In the genomic region with DNA sequence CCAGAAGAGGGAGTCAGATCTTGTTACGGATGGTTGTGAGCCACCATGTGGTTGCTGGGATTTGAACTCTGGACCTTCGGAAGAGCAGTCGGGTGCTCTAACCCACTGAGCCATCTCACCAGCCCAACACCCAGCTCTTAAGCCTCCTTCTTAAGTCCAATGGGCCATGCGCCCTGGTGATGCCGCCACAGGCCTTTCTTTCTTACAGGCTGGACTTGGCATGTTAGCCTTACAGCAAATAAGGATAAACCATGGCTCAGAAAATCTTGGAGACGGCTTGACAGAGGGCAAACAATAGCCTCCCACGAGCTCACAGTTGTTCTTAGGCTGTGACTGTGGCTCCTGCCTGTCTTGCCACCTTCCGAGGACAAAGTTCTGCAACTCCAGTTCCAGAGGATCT, we compare ENCODE assay signal across 10 mouse cellular contexts. TPM values are rescaled to one million over a fixed set of nuclear protein-coding genes. Genes with fewer than 3 reads are reported as not detected.
A peak's percentile ranks its signal among the peaks of the same experiment; 100 is the strongest.
DNase-seq lines count a peak whose midpoint lies in the region; ATAC-seq and TF ChIP-seq lines count a peak whose summit lies in the region.
"Not testable (repeated sequence)": the region's sequence is repeated elsewhere in the genome, so short reads cannot be mapped to it uniquely, and the experiment has no call there.
"Had no signal": no experiment of that assay in that cellular context is flagged by ENCODE, and none has a peak within 500 bp of the region (broad histone marks: within the 10 kb centered on the region; RNA-seq: fewer than 3 reads in every experiment).

No protein-coding gene starts in this region.

- H3K9ac ChIP-seq in ES-E14 (ENCODE audit: insufficient read depth, low read depth, low read length, poor library complexity, severe bottlenecking); embryonic facial prominence, embryonic 15.5 days; kidney, embryonic 15.5 days; liver, embryonic 13.5 days; lung, postnatal 0 days (replicated peaks; ENCODE audit: low read depth): not testable (repeated sequence)
- peak overlapping the region; percentile 23; the same call in 1 of the 2 replicates for H3K9ac ChIP-seq in stomach, embryonic 16.5 days (ENCODE audit: low read length)

- not testable (repeated sequence) for H3K9me3 ChIP-seq in ES-E14 (ENCODE audit: control insufficient read depth, insufficient read depth, low read depth, low read length); embryonic facial prominence, embryonic 15.5 days (replicated peaks); heart, embryonic 10.5 days; kidney, embryonic 15.5 days (replicated peaks); liver, embryonic 13.5 days (replicated peaks); lung, postnatal 0 days (ENCODE audit: low read length); stomach, embryonic 16.5 days (replicated peaks; ENCODE audit: control insufficient read depth, low read length)

- 80% methylated on average over 7 of the region's 8 CpGs for WGBS in embryonic facial prominence, embryonic 15.5 days
- whole genome bisulfite sequencing in heart, embryonic 10.5 days, result 86% methylated on average over 7 of the region's 8 CpGs
- WGBS in kidney, embryonic 15.5 days, result 79% methylated on average over 7 of the region's 8 CpGs
- WGBS in liver, embryonic 13.5 days (ENCODE audit: insufficient replicate concordance), result 77% methylated on average over 7 of the region's 8 CpGs
- 64% methylated on average over 7 of the region's 8 CpGs for WGBS in lung, postnatal 0 days
- 56% methylated on average over 7 of the region's 8 CpGs for WGBS in stomach, embryonic 16.5 days

- H3K36me3 ChIP-seq in ES-E14 (ENCODE audit: control insufficient read depth, insufficient read depth, low read length, poor library complexity, severe bottlenecking); embryonic facial prominence, embryonic 15.5 days; heart, embryonic 10.5 days; kidney, embryonic 15.5 days; liver, embryonic 13.5 days; lung, postnatal 0 days (ENCODE audit: insufficient read depth, low read length); stomach, embryonic 16.5 days (ENCODE audit: control insufficient read depth, insufficient read depth, low read length): not testable (repeated sequence)

- H3K4me3 ChIP-seq in ES-E14 (ENCODE audit: insufficient read depth in 1 of 2, low read depth in 1 of 2, low read length in 2 of 2, poor library complexity in 1 of 2, severe bottlenecking in 1 of 2); embryonic facial prominence, embryonic 15.5 days (replicated peaks); heart, embryonic 10.5 days; kidney, embryonic 15.5 days (replicated peaks); liver, embryonic 13.5 days (replicated peaks); lung, postnatal 0 days (ENCODE audit: low read depth, low read length); stomach, embryonic 16.5 days (replicated peaks; ENCODE audit: low read length): not testable (repeated sequence)

- TF ChIP-seq CTCF in lung, postnatal 0 days (IDR thresholded peaks at IDR 0.05), result not testable (repeated sequence)

- not testable (repeated sequence) for TF ChIP-seq EP300 in lung, postnatal 0 days (IDR thresholded peaks at IDR 0.05)

- not testable (repeated sequence) for ATAC-seq in embryonic facial prominence, embryonic 15.5 days (ENCODE audit: insufficient number of reproducible peaks, low FRiP score, low TSS enrichment, low read depth); kidney, embryonic 15.5 days (replicated peaks; ENCODE audit: low FRiP score); liver, embryonic 13.5 days (ENCODE audit: low read depth); lung, postnatal 0 days; stomach, embryonic 16.5 days (ENCODE audit: insufficient read depth, low FRiP score)

- in situ Hi-C loops in ES-E14 (cut with MboI; ENCODE audit: low sequenced_read_pairs in 2 of 2, unreplicated experiment in 2 of 2), result not testable (repeated sequence)

- peak overlapping the region; percentile 71 for H3K27ac ChIP-seq in ES-E14 (ENCODE audit: insufficient read depth, low read depth, low read length, poor library complexity, severe bottlenecking)
- H3K27ac ChIP-seq in embryonic facial prominence, embryonic 15.5 days (replicated peaks), result peak overlapping the region; percentile 65; the same call in 1 of the 2 replicates
- H3K27ac ChIP-seq in heart, embryonic 10.5 days, result peak overlapping the region; percentile 42; the same call in 1 of the 2 replicates
- H3K27ac ChIP-seq in kidney, embryonic 15.5 days, result peak overlapping the region; percentile 48; the same call in 1 of the 2 replicates
- H3K27ac ChIP-seq in liver, embryonic 13.5 days, result peak overlapping the region; percentile 53
- H3K27ac ChIP-seq in lung, postnatal 0 days (ENCODE audit: low read length), result peak overlapping the region; percentile 84
- H3K27ac ChIP-seq in stomach, embryonic 16.5 days (ENCODE audit: low read length), result peak overlapping the region; percentile 92

- DNase-seq in ES-E14 (ENCODE audit: low read depth, low spot score); heart, embryonic 10.5 days (ENCODE audit: low spot score); liver, embryonic 13.5 days; lung, postnatal 0 days (ENCODE audit: low spot score): not testable (repeated sequence)

- not testable (repeated sequence) for H3K27me3 ChIP-seq in embryonic facial prominence, embryonic 15.5 days; heart, embryonic 10.5 days (ENCODE audit: insufficient read depth, poor library complexity, severe bottlenecking); kidney, embryonic 15.5 days; liver, embryonic 13.5 days; lung, postnatal 0 days (replicated peaks; ENCODE audit: insufficient read depth, low read length); stomach, embryonic 16.5 days (ENCODE audit: control insufficient read depth, insufficient read depth, low read length)

- not testable (repeated sequence) for H3K4me2 ChIP-seq in embryonic facial prominence, embryonic 15.5 days (replicated peaks); kidney, embryonic 15.5 days; liver, embryonic 13.5 days; lung, postnatal 0 days (replicated peaks; ENCODE audit: low read depth, low read length); stomach, embryonic 16.5 days (ENCODE audit: low read depth, low read length)

- peaks cover 11 to 20% of the 10 kb centered on the region in 2 experiments for H3K4me1 ChIP-seq in ES-E14 (ENCODE audit: control insufficient read depth in 2 of 2, insufficient read depth in 2 of 2, low read length in 2 of 2, poor library complexity in 1 of 2)
- peaks cover 27% of the 10 kb centered on the region for H3K4me1 ChIP-seq in embryonic facial prominence, embryonic 15.5 days
- peaks cover 23% of the 10 kb centered on the region for H3K4me1 ChIP-seq in heart, embryonic 10.5 days
- H3K4me1 ChIP-seq in kidney, embryonic 15.5 days, result peaks cover 17% of the 10 kb centered on the region
- peaks cover 61% of the 10 kb centered on the region for H3K4me1 ChIP-seq in liver, embryonic 13.5 days (replicated peaks)
- H3K4me1 ChIP-seq in lung, postnatal 0 days (ENCODE audit: insufficient read depth, low read depth, low read length), result not testable (repeated sequence)
- H3K4me1 ChIP-seq in stomach, embryonic 16.5 days (ENCODE audit: control insufficient read depth, insufficient read depth, low read length), result peaks cover 16% of the 10 kb centered on the region

RNA-seq across cellular contexts. Expression of a gene that starts 3.4 kb away (rescaled TPM):
- 62.7 and 63.7 TPM in 2 replicates for total RNA-seq in ES-E14 (2012; rRNA removed)
- polyA plus RNA-seq in embryonic facial prominence, embryonic 15.5 days (2015; fragmentation: Nextera tagmentation; extraction: Ambion mirVana), result 104 and 106 TPM in 2 replicates
- 116 and 133 TPM in 2 replicates for polyA plus RNA-seq in heart, embryonic 10.5 days (2016; fragmentation: Nextera tagmentation; extraction: Ambion mirVana)
- polyA plus RNA-seq in kidney, embryonic 15.5 days (2015; fragmentation: Nextera tagmentation; extraction: Ambion mirVana), result 124 and 129 TPM in 2 replicates
- 74.7 and 80.2 TPM in 2 replicates for polyA plus RNA-seq in liver, embryonic 13.5 days (2015; fragmentation: Nextera tagmentation; extraction: Ambion mirVana)
- polyA plus RNA-seq in lung, postnatal 0 days (2015; fragmentation: Nextera tagmentation; extraction: Ambion mirVana), result 113 and 119 TPM in 2 replicates
- polyA plus RNA-seq in stomach, embryonic 16.5 days (2015; fragmentation: Nextera tagmentation; extraction: Ambion mirVana), result 206 and 241 TPM in 2 replicates

RNA-seq across cellular contexts. Expression of a gene that starts 32.5 kb away (rescaled TPM):
- total RNA-seq in ES-E14 (2012; rRNA removed), result 15.2 and 15.9 TPM in 2 replicates
- polyA plus RNA-seq in embryonic facial prominence, embryonic 15.5 days (2015; fragmentation: Nextera tagmentation; extraction: Ambion mirVana), result 26.5 and 28.5 TPM in 2 replicates
- 29.7 and 38.6 TPM in 2 replicates for polyA plus RNA-seq in heart, embryonic 10.5 days (2016; fragmentation: Nextera tagmentation; extraction: Ambion mirVana)
- 36.0 and 40.6 TPM in 2 replicates for polyA plus RNA-seq in kidney, embryonic 15.5 days (2015; fragmentation: Nextera tagmentation; extraction: Ambion mirVana)
- 20.7 and 24.8 TPM in 2 replicates for polyA plus RNA-seq in liver, embryonic 13.5 days (2015; fragmentation: Nextera tagmentation; extraction: Ambion mirVana)
- 4.9 and 5.3 TPM in 2 replicates for polyA plus RNA-seq in lung, postnatal 0 days (2015; fragmentation: Nextera tagmentation; extraction: Ambion mirVana)
- 22.3 and 24.5 TPM in 2 replicates for polyA plus RNA-seq in stomach, embryonic 16.5 days (2015; fragmentation: Nextera tagmentation; extraction: Ambion mirVana)

RNA-seq across cellular contexts. Expression of a gene that starts 43.4 kb away (rescaled TPM):
- total RNA-seq in ES-E14 (2012; rRNA removed), result 1.7 and 1.9 TPM in 2 replicates
- polyA plus RNA-seq in embryonic facial prominence, embryonic 15.5 days (2015; fragmentation: Nextera tagmentation; extraction: Ambion mirVana), result 0.35 TPM in 1 of 2 replicates, not detected in the other
- polyA plus RNA-seq in heart, embryonic 10.5 days (2016; fragmentation: Nextera tagmentation; extraction: Ambion mirVana), result 0.28 TPM in 1 of 2 replicates, not detected in the other
- polyA plus RNA-seq in kidney, embryonic 15.5 days (2015; fragmentation: Nextera tagmentation; extraction: Ambion mirVana), result 0.32 TPM in 1 of 2 replicates, not detected in the other
- not detected in 2 replicates for polyA plus RNA-seq in liver, embryonic 13.5 days (2015; fragmentation: Nextera tagmentation; extraction: Ambion mirVana)
- polyA plus RNA-seq in lung, postnatal 0 days (2015; fragmentation: Nextera tagmentation; extraction: Ambion mirVana), result 0.18 and 0.21 TPM in 2 replicates
- polyA plus RNA-seq in stomach, embryonic 16.5 days (2015; fragmentation: Nextera tagmentation; extraction: Ambion mirVana), result not detected in 2 replicates
- total RNA-seq: heart, adult 18-20 months had no signal
- polyA plus RNA-seq: CD4-positive, CD25-positive, alpha-beta regulatory T cell, adult 4 months; limb, embryonic 11.5 days had no signal

Comparison
In these comparisons a context has a peak if more than half of its experiments do, and no peak if none do; other contexts are left out.
1. H3K27ac ChIP-seq: peak in every context shown above with its lines; median percentile 92 in stomach, embryonic 16.5 days; 84 in lung, postnatal 0 days; 71 in ES-E14; 65 in embryonic facial prominence, embryonic 15.5 days; 53 in liver, embryonic 13.5 days; 48 in kidney, embryonic 15.5 days; 42 in heart, embryonic 10.5 days.